Mouse (Mus musculus) spleen, postnatal 10 days (tissue): ENCODE data around the gene Cmtr1.

ENCODE experiments used
- DNase-seq, 2 experiments: peaks; one replicate each; pipeline ENCODE4 v3.0.0; 2021 to 2022; ENCODE audit warnings: low spot score in 2 of 2

Cmtr1 gene

DNA sequence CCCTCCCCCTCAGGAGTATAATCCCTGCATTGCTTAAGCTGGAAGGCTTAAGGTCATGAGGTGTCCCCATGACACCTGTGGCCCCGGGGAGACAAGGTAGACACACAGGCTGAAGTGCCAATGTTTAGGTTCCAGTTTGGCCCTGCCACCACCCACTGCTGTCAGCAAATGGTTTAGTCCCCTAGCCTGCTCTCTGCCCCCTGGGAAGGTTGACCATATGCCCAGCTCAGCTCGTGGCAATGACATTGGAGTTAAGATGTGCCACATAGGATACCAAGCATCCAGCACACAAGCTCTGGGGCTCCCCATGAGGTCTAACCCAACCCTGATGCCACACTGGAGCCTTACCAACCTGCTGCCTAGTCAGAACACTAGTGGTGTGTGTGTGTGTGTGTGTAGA is 72.1 kb downstream of the Cmtr1 start:
- DNase-seq: no peak

- DNase-seq: no peak
Observed at GRCm38 (mm10) chr17:29736448-29737014, 76.1 kb downstream of the Cmtr1 start.

- no peak for DNase-seq
Observed at GRCm38 (mm10) chr17:29737849-29738804, 77.7 kb downstream of the Cmtr1 start.

- DNase-seq: no peak
Observed at GRCm38 (mm10) chr17:29747466-29747865, 87.1 kb downstream of the Cmtr1 start.

GRCm38 (mm10) chr17:29754510-29754909 is 94.1 kb downstream of the Cmtr1 start:
- no peak for DNase-seq
